Mouse (Mus musculus) frontal cortex, postnatal 25 days (tissue): Measurements from ENCODE around the gene Krt42.
"Not testable (repeated sequence)": the region's sequence is repeated elsewhere in the genome, so short reads cannot be mapped to it uniquely, and the experiment has no call there.

ENCODE experiments used
- DNase-seq, 2 experiments: peaks; one replicate each; pipeline ENCODE4 v3.0.0; 2022; ENCODE audit warnings: low spot score in 2 of 2

Krt42 gene

DNA sequence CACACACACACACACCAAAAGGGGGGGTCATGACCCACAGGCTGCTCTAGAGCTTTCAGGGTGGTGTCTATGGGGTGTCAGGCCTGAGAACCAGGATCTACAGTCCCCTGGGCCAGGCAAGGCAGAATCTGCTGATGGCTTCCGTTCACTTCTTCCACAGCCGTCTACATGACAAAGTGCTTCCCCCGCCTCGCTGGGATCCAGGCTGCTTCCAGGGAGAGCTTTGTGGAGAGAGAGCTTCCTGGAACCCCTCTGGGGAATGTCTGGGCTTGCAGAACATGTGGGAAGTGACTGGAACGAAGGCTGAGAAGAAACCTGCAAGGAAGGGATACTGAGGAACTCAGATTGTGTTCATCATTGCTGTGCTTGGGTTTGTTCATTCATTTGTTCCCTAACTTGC lies 9.1 kb upstream of the Krt42 start:
- DNase-seq, result no peak

DNA sequence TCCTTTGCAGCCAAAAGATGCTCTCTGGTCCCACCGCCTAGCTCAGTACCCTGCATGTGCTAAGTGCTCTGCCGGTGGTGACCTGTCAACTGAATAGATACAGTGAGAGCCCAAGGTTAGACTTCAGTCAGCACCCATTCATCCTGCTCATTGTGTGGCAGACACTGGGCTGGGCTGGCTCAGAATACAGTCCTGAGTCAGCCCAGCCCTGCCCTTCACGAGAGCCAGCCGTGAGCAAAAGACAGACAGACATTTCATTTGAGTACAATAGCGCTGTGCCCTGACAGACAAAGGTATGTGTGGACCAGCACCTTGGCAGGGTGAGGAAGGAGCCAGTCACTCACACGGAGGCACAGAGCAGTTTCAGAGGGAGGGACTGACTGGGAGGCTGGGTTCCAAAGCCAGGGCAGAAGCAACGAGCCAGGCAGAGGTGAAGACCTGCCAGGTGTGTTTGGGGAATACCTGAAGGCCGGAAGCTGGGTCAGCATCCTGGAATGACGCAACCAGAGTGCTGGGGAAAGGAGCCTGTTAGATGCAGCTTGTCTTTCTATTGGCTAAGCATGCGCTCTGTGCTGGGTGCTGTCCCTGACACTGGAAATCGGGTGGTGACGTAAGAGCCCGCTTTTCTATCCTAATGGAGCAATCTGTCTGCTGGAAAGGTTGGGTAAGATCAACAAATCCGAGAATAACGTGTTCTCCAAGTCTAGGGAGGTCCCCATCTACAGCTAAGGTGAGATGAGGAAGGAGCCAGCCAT lies 8.2 kb upstream of the Krt42 start:
- DNase-seq, result no peak

DNA sequence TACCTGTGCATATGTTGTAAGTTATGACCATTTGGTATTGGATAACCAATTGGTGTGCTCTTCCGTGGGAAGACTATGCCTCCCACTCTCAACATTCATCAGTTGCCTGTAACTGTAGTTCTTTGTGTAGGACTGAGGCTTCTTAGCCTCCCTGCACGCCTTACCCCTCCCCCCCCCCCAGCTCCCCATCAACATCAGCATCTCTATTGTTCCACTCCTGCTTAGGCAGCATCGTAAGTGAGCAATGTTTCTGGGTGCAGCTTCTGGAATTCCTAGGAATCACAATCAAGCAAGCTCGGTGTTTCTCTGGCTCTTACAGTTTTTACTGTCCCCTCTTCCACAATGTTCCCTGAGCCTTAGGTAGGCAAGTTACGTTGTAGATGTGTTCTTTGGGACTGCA lies 5.8 kb upstream of the Krt42 start:
- no peak for DNase-seq

DNA sequence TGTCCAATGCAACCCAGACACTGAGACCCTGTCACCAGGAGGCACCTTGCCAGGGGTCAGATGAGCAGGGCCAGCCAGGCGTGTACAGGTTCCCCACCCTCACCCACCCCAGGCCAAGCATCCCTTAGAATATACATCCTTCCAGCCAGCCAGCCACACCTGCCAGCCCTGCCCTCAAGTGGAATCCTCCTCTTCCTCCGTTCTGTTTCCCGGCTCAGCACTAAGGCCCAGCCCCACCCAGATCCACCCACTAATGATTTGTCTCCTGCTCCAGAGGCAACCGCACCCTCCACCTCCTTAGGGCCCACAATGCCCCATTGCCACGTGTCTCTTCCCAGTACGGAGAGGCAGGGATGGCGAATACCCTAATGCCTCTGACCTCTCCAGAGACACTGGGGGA lies 5.0 kb upstream of the Krt42 start:
- DNase-seq, result no peak

DNA sequence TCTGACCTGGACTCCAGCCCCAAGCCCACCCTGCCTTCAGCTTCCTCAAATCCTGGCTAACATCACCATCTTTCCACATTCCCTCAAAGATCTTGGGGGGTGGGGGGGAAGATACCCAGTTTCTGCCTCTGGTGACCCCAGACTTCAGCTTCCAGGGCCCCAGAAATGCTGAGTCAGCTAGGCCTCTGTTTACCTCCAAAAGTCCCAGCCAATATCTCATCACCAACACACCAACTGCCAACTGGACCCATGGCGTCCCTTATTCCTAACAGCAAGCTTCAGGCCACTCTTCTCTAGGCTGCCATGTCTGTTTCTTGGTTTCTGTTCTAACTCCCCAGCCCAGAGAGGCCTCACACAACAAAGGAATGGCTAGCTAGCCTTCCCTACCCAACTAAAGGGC lies 2.2 kb upstream of the Krt42 start:
- no peak for DNase-seq

DNA sequence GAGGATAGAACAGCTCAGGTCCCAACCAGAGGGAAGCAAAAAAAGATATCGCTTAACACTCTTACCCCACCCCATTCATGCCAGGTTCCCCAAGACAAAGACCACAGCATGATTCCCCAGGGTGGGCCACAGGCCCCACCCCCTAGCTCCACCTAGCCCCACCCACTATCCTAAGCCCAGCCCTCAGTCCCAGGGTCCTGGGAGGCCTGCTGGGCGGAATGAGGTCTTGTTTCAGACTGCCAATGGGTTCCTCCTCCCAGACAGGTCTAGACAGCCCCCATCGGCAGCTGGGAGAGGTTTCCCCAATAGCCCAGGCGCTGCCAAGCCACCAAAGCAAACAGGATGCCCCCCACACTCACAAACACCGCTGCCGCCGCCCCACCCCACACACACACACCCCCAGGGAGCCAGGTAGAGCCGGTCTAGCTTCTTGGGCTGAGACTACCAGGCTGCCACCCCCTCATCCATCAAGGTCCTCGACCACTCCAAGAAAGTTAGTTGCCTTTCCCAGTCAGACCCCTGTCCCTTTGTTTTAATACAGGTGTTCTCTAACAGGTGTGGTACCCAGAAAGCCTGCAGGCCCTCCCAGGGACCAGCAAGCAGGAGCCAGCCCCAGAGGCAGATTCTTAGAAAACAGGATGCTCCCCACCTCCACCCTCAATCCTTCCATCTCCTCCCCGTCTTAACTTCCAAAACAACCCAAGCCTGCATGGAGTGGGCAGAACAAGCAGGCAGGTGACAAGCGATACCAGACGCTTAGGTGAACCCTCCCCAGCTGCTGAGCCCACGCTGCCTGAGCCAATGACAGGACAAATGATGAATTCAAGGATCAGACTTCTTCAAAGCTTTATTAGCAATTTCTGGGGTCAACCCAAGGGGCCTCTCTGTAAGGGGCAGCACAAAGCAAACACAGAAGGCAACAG lies 7.4 kb downstream of the Krt42 start:
- DNase-seq, result no peak

DNA sequence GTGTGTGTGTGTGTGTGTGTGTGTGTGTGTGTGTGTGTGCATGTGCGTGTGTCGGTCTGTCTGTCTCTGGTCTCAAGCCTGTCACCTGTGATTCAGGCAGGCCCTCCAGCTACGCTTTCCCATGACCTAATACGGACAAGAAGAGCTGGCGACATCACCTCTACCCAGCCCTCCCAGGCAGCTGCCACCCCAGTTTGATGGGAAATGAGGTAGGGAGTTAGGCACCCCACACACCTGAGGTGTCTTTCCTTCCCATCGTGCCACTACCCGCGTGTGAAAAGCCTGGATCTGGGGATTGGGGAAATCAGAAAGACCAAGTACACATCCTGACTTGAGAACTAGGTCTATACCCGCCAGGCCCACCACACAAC lies 8.5 kb downstream of the Krt42 start:
- DNase-seq, result no peak

DNA sequence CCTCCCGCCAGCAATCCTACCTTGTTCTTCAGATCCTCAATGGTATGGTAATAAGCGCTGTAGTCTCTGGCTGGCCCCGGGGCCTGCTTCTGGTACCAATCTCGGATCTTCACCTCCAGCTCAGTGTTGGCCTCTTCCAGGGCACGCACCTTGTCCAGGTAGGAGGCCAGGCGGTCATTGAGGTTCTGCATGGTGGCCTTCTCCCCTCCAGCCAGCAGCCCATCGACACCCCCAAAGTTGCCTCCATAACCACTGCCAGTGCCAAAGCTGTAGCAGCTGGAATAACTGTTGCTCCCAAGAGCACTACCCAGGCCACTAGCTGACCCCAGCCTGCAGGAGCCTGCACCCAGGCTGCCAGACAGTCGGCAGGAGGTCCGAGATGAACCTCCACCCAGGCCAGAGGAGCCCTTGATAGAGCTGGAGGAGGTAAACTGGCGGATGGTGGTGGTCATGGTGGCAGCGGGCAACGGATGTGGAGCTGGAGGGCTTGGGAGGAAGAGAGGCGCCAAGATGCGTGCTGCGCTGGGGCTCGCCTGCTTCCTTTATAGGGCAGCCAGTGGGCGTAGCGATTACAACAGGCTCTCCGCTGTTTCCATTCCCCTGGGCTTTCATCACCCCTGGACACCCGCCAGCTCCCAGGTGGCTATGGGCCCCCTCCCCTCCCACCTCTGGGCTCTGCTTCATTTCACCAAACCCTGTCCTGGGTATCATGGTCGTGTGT lies 9.0 kb downstream of the Krt42 start, which contains the start of gene Krt17:
TSS of gene Krt17 (minus strand) at position 516 of the 721 bp plus-strand sequence.
- DNase-seq, result no peak

DNA sequence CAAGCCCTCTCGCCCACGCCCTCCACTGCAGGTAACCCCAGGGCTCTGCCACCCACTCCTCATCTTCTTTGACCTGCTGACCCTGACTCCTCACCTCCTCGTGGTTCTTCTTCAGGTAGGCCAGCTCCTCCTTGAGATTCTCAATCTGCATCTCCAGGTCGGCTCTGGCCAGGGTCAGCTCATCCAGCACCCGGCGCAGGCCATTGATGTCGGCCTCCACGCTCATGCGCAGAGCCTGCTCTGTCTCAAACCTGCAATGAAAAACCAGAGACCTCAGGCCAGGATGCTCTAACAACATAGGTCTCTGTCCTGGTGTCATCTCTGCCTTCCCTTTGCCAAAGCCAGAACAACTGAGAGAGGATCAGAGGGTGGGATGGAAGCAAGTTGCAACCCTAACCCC lies 10.6 kb downstream of the Krt42 start:
- DNase-seq, result no peak

DNA sequence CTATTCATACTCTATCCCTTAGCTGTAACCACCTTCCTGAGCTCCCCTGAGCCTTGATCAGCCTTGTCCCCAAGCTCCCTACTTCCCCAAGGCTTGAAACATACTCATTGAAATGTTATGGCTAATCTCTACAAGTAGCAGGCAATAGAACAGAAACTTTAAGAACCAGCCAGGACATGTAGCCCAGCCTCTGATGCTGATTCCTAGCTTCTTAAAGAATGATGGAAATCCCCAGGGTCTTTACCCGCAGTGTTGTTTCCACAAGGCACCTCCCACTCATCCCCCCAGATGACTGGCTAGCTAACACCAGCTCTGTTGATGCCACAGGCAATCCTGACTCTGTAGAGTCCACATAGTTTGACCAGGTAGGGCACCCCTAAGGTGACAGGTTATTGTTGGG lies 11.7 kb downstream of the Krt42 start:
- no peak for DNase-seq

DNA sequence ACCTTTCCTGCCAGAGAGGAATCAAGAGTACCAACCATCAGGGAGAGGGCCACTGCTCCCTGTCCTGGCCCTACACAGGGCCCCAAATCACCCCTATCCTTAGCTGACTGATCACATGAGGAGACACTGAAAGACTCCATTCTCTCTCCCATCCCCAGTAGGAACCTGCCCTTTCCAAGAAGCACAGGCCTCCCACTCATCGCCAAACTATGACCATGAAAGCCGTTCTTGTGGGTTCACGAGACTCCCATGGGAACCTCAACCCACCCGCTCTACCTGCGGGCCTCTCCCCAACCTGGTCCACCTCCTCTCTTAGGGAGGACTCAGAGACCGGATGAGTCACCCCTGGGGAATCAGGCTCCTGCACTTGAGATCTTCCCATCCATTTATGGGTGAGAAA lies 14.2 kb downstream of the Krt42 start:
- no peak for DNase-seq

DNA sequence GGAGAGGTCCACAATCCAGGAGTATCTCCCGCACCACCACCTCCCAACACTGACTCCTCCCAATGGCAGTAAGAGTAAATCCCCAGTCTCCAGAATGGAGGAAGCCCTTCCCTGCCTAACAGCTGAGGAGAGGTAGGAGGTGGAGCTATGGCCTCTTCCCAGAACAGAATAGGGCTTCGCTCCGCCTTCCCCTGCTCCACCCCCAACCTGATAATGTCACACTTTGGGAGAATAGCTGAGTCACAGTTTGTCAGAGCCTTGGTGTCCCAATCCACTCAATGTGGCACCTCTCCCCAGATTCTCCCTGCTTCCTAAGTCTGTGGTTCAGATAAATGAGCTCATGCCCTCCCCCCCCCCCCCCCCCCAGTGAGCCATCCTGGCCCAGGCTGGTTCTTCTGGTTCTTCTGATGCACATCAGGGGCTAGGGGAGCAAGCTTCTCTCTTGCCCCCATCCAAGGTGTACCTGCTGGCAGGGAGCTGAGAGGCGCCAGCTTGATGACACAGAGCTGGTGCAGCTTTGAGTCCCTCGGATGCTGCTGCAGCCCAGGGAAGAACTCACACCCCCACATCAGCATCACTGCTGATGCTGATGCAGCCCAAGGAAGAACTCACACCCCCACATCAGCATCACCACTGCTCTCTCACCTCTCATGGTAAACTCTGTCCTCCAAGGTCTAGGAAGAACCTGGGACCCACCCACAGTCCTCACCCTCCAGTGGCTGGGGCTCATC lies 15.1 kb downstream of the Krt42 start:
- DNase-seq, result no peak

DNA sequence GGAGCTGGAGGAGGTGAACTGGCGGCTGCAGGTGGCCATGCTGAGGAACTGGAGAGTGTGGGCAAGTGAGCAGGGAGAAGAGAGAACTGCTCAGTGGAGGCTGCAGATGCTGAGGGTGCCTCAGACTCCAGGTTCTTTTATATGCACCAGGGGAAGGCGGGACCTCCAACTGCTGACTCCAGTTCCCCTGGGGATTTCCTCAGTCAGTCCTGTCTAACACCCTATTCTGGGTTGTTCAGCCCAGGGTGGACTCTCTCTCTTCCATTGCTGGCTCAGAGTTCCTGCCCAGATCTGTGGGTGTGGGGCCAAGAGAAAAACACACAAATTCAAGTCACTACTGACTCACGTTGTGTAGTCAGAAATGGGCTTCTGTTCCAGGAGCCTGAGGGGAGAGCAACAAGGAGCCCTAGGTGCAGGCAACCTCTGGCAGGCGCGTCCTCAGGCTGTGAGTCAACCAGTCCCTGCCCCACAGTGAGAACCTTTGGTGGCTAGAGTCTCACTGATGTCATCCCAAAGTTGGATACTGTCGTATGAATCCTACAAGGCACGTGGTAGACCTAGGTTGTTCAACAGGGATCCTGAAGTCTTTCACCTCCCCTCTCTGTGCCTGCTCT lies 20.7 kb downstream of the Krt42 start, which contains the start of gene Krt16:
TSS of gene Krt16 (minus strand) at position 51 of the 614 bp plus-strand sequence.
- no peak for DNase-seq

DNA sequence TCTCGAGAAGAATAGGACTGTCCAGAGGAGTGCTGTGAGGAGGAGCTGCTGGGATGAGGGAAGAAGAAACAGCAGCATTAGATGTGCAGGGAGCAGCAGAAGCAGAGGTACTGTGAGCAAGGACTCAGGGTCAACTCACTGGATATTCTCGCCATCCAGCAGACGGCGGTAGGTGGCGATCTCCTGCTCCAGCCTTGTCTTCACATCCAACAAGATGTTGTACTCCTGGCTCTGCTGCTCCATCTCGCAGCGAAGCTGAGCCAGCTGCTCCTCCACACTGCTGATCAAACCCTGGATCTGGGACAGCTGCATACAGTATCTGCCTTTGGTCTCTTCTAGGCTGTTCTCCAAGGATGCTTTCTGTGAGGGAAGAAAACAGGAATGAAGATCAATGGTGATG lies 23.2 kb downstream of the Krt42 start:
- DNase-seq, result not testable (repeated sequence)

DNA sequence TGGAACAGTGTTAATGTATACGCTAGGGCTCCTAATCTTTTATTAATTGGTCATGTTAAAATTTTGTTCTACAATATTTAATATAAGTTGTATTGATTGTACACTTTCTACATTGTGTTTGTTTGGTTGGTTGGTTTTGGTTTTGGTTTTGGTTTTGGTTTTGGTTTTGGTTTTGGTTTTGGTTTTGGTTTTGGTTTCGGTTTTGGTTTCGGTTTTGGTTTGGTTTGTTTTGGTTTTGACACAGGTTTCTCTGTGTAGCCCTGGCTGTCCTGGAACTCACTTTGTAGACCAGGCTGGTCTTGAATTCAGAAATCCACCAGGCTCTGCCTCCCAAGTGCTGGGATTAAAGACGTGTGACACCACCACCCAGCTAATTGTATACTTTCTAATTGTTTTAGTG lies 29.4 kb downstream of the Krt42 start:
- DNase-seq, result not testable (repeated sequence)

DNA sequence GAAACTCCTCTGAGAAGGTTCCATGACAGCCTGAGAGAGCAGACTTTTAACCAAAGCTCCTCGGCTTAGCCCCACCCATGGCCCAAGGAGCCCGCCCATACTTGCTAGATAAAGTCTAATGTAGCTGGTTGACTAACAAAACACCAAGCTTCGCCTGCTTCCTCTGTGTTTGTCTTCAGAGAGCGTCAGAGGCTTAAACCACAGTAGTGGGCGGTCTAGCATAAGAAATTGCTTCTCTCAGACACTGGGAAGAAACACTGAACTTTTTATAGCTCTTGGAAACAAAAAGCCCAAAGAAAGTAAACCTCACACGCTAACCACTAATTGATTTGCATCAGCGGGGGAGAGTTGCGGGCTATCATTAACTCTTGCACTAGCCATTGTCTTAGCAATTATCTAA lies 47.9 kb downstream of the Krt42 start:
- DNase-seq, result no peak

DNA sequence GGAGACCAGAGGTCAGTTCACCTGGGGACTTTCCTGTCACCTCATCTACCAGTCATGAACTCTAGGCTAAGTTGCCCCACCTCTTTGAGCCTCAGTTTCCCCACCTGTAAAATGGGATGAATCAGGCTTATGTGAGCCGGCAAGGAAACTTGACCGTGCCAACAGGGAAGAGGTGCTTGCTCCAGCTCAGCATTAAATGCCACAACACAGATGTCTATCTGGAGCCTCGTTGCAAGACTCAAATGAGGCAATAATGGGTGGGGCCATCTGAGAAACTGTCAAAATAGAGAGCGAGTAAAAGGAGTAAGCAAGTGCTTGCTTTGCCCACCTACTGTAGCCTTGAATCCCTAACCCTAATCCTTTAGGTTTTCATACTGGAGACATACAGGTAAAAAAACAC lies 50.4 kb downstream of the Krt42 start:
- DNase-seq, result no peak
